Mouse (Mus musculus): Measurements from ENCODE around the gene Dscaml1.

GRCm38 (mm10) chr9:45779201-45779600, 352.8 kb downstream of the Dscaml1 start:
- TF ChIP-seq CTCF (IDR thresholded peaks at IDR 0.05; ENCODE audit: borderline replicate concordance, control insufficient read depth, extremely low read depth, insufficient read depth, low read length, poor library complexity): no peak
- TF ChIP-seq POLR2A (IDR thresholded peaks at IDR 0.05; ENCODE audit: control insufficient read depth, extremely low read depth, insufficient read depth, low read length, poor library complexity): no peak

Measured in thymus, adult 2 months (tissue).